Mouse (Mus musculus) brain, embryonic 14.5 days (tissue): ENCODE data around the gene Zfp791. TPM values are rescaled to one million over a fixed set of nuclear protein-coding genes. Genes with fewer than 3 reads are reported as not detected.
"Not testable (repeated sequence)": the region's sequence is repeated elsewhere in the genome, so short reads cannot be mapped to it uniquely, and the experiment has no call there.

Experiments
- DNase-seq: peaks from one replicate; pipeline ENCODE4 v3.0.0-alpha.2; 2011; ENCODE audit warnings: low read depth
- CTCF ChIP-seq: fragments of 200-500 bp; IDR thresholded peaks from 2 replicates; pipeline ENCODE4 v1.5.1; 2012; ENCODE audit warnings: inconsistent platforms, mild to moderate bottlenecking, moderate library complexity, borderline replicate concordance; ENCODE audit not compliant: insufficient read depth, insufficient read length; ENCODE audit errors: extremely low read depth
- POLR2A ChIP-seq: fragments of 200-500 bp; IDR thresholded peaks from 2 replicates; pipeline ENCODE4 v1.6.1; 2012; ENCODE audit warnings: mild to moderate bottlenecking, inconsistent platforms, borderline replicate concordance; ENCODE audit not compliant: poor library complexity, insufficient read depth, insufficient read length, severe bottlenecking; ENCODE audit errors: extremely low read depth
- polyA plus RNA-seq: library from polyadenylated mRNA; depleted of rRNA; stranded (reverse); fragments of >200 nt; gene quantifications from 2 replicates; pipeline ENCODE4 v1.2.3, GENCODE M21; 2012; rRNA removed

Gene Zfp791
- 2.3 and 2.8 TPM in 2 replicates for polyA plus RNA-seq

- no peak for DNase-seq
These were observed at the start of gene Zfp791 for GRCm38 (mm10) chr8:85122995-85123394. Gene Zfp791, minus strand, starts transcription at chr8:85123095.

DNA sequence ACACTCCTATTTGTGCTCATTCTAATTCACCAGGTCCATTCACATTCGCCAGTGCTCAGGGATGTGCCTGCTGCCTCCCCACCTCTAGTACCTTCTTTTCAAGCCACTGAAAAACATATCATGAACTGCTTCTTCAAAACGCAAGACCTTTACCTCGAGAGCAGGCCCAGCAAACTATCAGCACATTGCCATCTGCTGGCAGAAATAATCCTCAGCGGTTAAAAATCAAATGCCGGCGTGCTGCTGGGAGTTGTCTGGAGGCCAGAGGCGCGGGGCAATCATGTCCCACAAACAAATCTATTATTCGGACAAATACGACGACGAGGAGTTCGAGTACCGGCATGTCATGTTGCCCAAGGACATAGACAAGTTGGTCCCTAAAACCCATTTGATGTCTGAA is 48.4 kb upstream of the Zfp791 start:
- TF ChIP-seq POLR2A (no peak), CTCF (peak; percentile 61; the same call in 1 of the 2 replicates)
- peak; percentile 62 for DNase-seq

More at GRCm38 (mm10) chr8:85122995-85123394, at the start of gene Zfp791:
- TF ChIP-seq POLR2A (no peak), CTCF (no peak)

- TF ChIP-seq POLR2A: no peak
- TF ChIP-seq CTCF: no peak
- DNase-seq: no peak
These were observed 28.7 kb upstream of the Zfp791 start, which contains the start of gene Cks1brt for GRCm38 (mm10) chr8:85151624-85152023. Gene Cks1brt, plus strand, starts transcription at chr8:85151924.

DNA sequence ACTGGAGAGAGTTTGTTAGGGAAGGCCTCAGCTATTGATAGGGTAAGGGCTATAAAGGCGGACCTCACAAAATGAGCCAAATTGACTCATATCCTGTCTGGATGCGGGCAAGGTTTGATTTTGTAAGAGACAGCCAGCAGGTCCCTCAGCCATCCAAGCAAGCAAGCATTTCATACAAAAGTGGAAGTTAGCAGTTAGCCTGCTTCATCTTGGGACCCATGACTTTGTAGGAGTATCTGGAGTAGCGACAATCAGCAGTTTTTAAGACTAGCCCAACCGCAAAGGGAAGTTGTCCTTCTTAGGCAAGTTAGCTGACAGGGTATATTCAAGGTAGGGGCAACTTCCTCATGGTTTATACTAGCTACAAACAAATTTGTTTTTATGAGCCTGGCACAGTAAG is 19.6 kb upstream of the Zfp791 start:
- DNase-seq: no peak
- TF ChIP-seq POLR2A (no peak), CTCF (no peak)

GRCm38 (mm10) chr8:85135690-85136089 is 12.8 kb upstream of the Zfp791 start:
- DNase-seq: not testable (repeated sequence)

- no peak for TF ChIP-seq CTCF
These were observed 9.4 kb upstream of the Zfp791 start for GRCm38 (mm10) chr8:85132335-85132734.

DNA sequence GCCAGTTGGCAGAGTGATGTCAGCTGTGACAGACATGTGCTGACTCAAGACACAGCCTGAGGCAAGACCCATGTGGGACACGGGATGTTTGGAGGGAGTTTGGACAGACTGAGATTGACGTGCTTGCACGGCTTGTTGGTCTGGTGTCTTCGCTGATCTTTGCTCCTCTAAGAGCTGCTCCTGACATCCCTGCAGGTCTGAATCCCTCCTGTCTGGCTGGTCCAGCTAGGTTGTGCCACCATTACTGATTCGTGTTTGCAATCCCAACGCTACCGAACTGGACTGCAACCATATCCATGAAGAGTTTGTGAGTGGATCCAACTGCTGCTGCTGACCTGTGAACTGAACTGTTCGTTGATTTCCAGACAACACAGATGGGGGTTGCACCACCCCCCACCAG is 796 bp upstream of the Zfp791 start:
- no peak for DNase-seq
- TF ChIP-seq CTCF: no peak
- no peak for TF ChIP-seq POLR2A

More at GRCm38 (mm10) chr8:85132335-85132734, 9.4 kb upstream of the Zfp791 start:
- no peak for DNase-seq

DNA sequence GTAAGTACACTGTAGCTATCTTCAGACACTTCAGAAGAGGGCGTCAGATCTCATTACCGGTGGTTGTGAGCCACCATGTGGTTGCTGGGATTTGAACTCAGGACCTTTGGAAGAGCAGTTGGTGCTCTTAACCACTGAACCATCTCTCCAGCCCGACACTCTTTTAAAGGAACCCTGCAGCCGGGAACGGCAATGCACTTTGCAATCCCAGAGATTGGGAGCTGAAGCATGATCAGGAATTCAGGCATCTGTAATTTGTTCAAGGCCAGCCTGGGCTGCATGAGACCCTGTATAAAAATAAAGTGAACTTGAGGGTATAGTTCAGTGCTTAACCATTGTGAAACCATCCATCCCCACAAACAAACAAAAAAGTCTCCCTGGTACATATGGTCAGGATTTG is 2.6 kb downstream of the Zfp791 start:
- DNase-seq: not testable (repeated sequence)

GRCm38 (mm10) chr8:85119052-85119981 is 3.6 kb downstream of the Zfp791 start:
- peak; percentile 94 for DNase-seq
- TF ChIP-seq CTCF: peak; percentile 48; the same call in 1 of the 2 replicates
- no peak for TF ChIP-seq POLR2A

DNA sequence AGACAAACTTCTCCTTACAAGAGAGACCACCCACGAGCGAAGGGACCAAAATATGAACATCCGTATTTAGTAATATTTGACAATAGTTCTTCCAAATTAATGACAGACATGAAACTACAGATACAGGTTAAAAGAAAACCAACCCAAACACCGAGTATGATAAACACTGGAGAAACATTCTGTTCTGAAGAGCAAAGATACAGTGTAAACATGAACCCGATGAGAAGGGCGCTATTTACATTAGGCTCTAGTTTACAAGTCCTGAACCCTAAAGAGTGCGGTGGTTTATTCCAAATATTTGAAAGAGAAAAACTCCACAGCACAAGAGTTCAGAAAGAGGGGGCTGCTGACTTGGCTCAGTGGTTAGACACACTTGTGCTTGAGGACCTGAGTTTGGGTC is 5.9 kb downstream of the Zfp791 start:
- no peak for TF ChIP-seq POLR2A
- TF ChIP-seq CTCF: no peak
- DNase-seq: no peak

DNA sequence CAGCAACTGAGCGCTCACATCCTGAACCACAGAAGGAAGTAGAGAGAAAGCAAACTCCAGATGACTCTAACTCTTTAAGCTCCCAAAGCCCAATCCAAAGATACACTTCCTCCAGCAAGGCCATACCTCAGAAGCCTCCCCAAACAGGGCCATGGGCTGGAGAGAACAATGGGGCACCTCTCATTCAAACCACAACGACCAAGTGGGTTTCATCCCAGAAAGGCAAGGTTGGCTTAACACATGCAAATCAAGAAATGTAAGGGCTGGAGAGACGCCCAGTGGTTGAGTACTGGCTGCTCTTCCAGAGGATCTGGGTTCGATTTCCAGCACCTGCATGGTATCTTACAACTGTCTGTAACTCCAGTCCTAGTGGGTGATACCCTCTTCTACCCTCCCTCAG is 7.4 kb downstream of the Zfp791 start:
- DNase-seq: no peak

GRCm38 (mm10) chr8:85113241-85113640 is 9.7 kb downstream of the Zfp791 start:
- TF ChIP-seq CTCF (no peak), POLR2A (no peak)
- no peak for DNase-seq

More for the DNA sequence above, 7.4 kb downstream of the Zfp791 start:
- TF ChIP-seq POLR2A (no peak), CTCF (no peak)
